Mouse (Mus musculus): Measurements from ENCODE around the gene Rgl1.

- no peak for TF ChIP-seq POLR2A (IDR thresholded peaks at IDR 0.05; ENCODE audit: extremely low read depth, insufficient read depth, low read length)
- no peak for TF ChIP-seq CTCF (IDR thresholded peaks at IDR 0.05; ENCODE audit: low read depth, low read length)
Observed at GRCm38 (mm10) chr1:152629780-152630179, 136.4 kb downstream of the Rgl1 start.

All from liver, adult 2 months (tissue).